Mouse (Mus musculus) embryonic facial prominence, embryonic 10.5 days (tissue): ENCODE data around the gene Trappc13. TPM values are rescaled to one million over a fixed set of nuclear protein-coding genes. Genes with fewer than 3 reads are reported as not detected.

Experiments used
- DNase-seq: peaks from one replicate; pipeline ENCODE4 v3.0.0-alpha.2; 2017; ENCODE audit warnings: low spot score
- H3K27ac ChIP-seq: fragments of 300-500 bp; sonication (generic); replicated peaks from 2 replicates; pipeline ENCODE4 v1.5.1; 2016; ENCODE audit warnings: mild to moderate bottlenecking
- H3K27me3 ChIP-seq: fragments of 300-500 bp; sonication (generic); replicated peaks from 2 replicates; pipeline ENCODE4 v1.6.1; 2016; ENCODE audit warnings: low read depth, mild to moderate bottlenecking; ENCODE audit not compliant: poor library complexity, severe bottlenecking
- H3K36me3 ChIP-seq: fragments of 300-500 bp; sonication (generic); replicated peaks from 2 replicates; pipeline ENCODE4 v1.6.1; 2016; ENCODE audit warnings: mild to moderate bottlenecking, moderate library complexity
- H3K4me1 ChIP-seq: fragments of 300-500 bp; sonication (generic); 2 replicates; pipeline ENCODE4 v1.6.1; 2016
- H3K4me3 ChIP-seq: fragments of 300-500 bp; sonication (generic); 2 replicates; pipeline ENCODE4 v1.5.1; 2016; ENCODE audit warnings: mild to moderate bottlenecking, moderate library complexity
- H3K9me3 ChIP-seq: fragments of 300-500 bp; sonication (generic); 2 replicates; pipeline ENCODE4 v1.6.1; 2016; ENCODE audit warnings: mild to moderate bottlenecking
- WGBS: fragments of 180-500 bp; shearing (Covaris S2); methylation state at CpG from one replicate; pipeline ENCODE4 v1.1.7; 2016; 5-methylcytosine and 5-hydroxymethylcytosine counted together
- polyA plus RNA-seq: library from polyadenylated mRNA; unstranded; fragments of >200 nt; fragmentation: Nextera tagmentation; extraction: Ambion mirVana; gene quantifications from 2 replicates; pipeline ENCODE4 v1.2.1, GENCODE M21; 2016

Trappc13 gene
- polyA plus RNA-seq, 1 experiment from 2014 or later, result 74.9 TPM

GRCm38 (mm10) chr13:104154180-104154579 lies 24.1 kb downstream of the Trappc13 start:
- 95% methylated on average over 5 of the region's 5 CpGs for WGBS
- peaks cover 69% of the 10 kb centered on the region for H3K36me3 ChIP-seq
- H3K9me3 ChIP-seq, result no peaks in the 10 kb centered on the region
- no peak for DNase-seq
- no peak overlapping the region for H3K4me3 ChIP-seq
- H3K4me1 ChIP-seq, result no peaks in the 10 kb centered on the region
- no peaks in the 10 kb centered on the region for H3K27me3 ChIP-seq
- no peak overlapping the region for H3K27ac ChIP-seq

- Histone ChIP-seq H3K36me3 (peaks cover 92% of the 10 kb centered on the region), H3K9me3 (no peaks in the 10 kb centered on the region), H3K4me1 (no peaks in the 10 kb centered on the region), H3K4me3 (no peak overlapping the region), H3K27me3 (no peaks in the 10 kb centered on the region), H3K27ac (no peak overlapping the region)
- DNase-seq, result no peak
- 91% methylated on average over 3 of the region's 3 CpGs for WGBS
Measured at GRCm38 (mm10) chr13:104145646-104146045, 32.6 kb downstream of the Trappc13 start.

GRCm38 (mm10) chr13:104144871-104145270 lies 33.4 kb downstream of the Trappc13 start:
- Histone ChIP-seq H3K27ac (no peak overlapping the region), H3K4me3 (no peak overlapping the region), H3K9me3 (no peaks in the 10 kb centered on the region), H3K36me3 (peaks cover 99% of the 10 kb centered on the region), H3K4me1 (no peaks in the 10 kb centered on the region), H3K27me3 (no peaks in the 10 kb centered on the region)
- DNase-seq, result no peak
- 84% methylated on average over 9 of the region's 9 CpGs for WGBS

GRCm38 (mm10) chr13:104139369-104140209 lies 38.7 kb downstream of the Trappc13 start:
- no peaks in the 10 kb centered on the region for H3K27me3 ChIP-seq
- peaks cover 67% of the 10 kb centered on the region for H3K36me3 ChIP-seq
- no peak overlapping the region for H3K27ac ChIP-seq
- H3K4me3 ChIP-seq, result no peak overlapping the region
- no peaks in the 10 kb centered on the region for H3K4me1 ChIP-seq
- DNase-seq, result peak; percentile 78
- WGBS, result 46% methylated on average over 13 of the region's 13 CpGs
- H3K9me3 ChIP-seq, result no peaks in the 10 kb centered on the region

GRCm38 (mm10) chr13:104134510-104135085 lies 43.7 kb downstream of the Trappc13 start:
- Histone ChIP-seq H3K9me3 (no peaks in the 10 kb centered on the region), H3K27ac (no peak overlapping the region), H3K36me3 (peaks cover 18% of the 10 kb centered on the region), H3K4me3 (no peak overlapping the region), H3K27me3 (no peaks in the 10 kb centered on the region), H3K4me1 (no peaks in the 10 kb centered on the region)
- 84% methylated on average over 4 of the region's 4 CpGs for WGBS
- no peak for DNase-seq

- peaks cover 15% of the 10 kb centered on the region for H3K36me3 ChIP-seq
- no peak overlapping the region for H3K27ac ChIP-seq
- H3K4me3 ChIP-seq, result no peak overlapping the region
- H3K27me3 ChIP-seq, result no peaks in the 10 kb centered on the region
- 91% methylated on average over 2 of the region's 2 CpGs for WGBS
- no peaks in the 10 kb centered on the region for H3K4me1 ChIP-seq
- DNase-seq, result no peak
- H3K9me3 ChIP-seq, result no peaks in the 10 kb centered on the region
Measured at GRCm38 (mm10) chr13:104132561-104132960, 45.7 kb downstream of the Trappc13 start.

- 93% methylated on average over 20 of the region's 20 CpGs for WGBS
- Histone ChIP-seq H3K27me3 (no peaks in the 10 kb centered on the region), H3K4me1 (0 out of 2 replicates have a peak, but pooled peaks cover 3% of the 10 kb centered on the region), H3K9me3 (no peaks in the 10 kb centered on the region), H3K27ac (no peak overlapping the region), H3K36me3 (peaks cover 11% of the 10 kb centered on the region), H3K4me3 (no peak overlapping the region)
- DNase-seq, result no peak
Measured at GRCm38 (mm10) chr13:104123662-104124381, 54.4 kb downstream of the Trappc13 start.

- no peaks in the 10 kb centered on the region for H3K27me3 ChIP-seq
- no peak overlapping the region for H3K4me3 ChIP-seq
- H3K4me1 ChIP-seq, result 0 out of 2 replicates have a peak, but pooled peaks cover 3% of the 10 kb centered on the region
- no peak for DNase-seq
- WGBS, result 74% methylated on average over 17 of the region's 17 CpGs
- H3K36me3 ChIP-seq, result peaks cover 18% of the 10 kb centered on the region
- no peaks in the 10 kb centered on the region for H3K9me3 ChIP-seq
- no peak overlapping the region for H3K27ac ChIP-seq
Measured at GRCm38 (mm10) chr13:104122078-104122840, 56.0 kb downstream of the Trappc13 start.

- H3K27me3 ChIP-seq, result no peaks in the 10 kb centered on the region
- no peak for DNase-seq
- WGBS, result 90% methylated on average over 2 of the region's 2 CpGs
- no peak overlapping the region for H3K4me3 ChIP-seq
- H3K36me3 ChIP-seq, result peaks cover 19% of the 10 kb centered on the region
- no peak overlapping the region for H3K27ac ChIP-seq
- H3K9me3 ChIP-seq, result no peaks in the 10 kb centered on the region
- peaks cover 13% of the 10 kb centered on the region for H3K4me1 ChIP-seq
Measured at GRCm38 (mm10) chr13:104114827-104115226, 63.4 kb downstream of the Trappc13 start.

- whole genome bisulfite sequencing, result 94% methylated on average over 4 of the region's 4 CpGs
- DNase-seq, result no peak
- Histone ChIP-seq H3K4me1 (peaks cover 18% of the 10 kb centered on the region), H3K4me3 (no peak overlapping the region), H3K27me3 (no peaks in the 10 kb centered on the region), H3K9me3 (no peaks in the 10 kb centered on the region), H3K27ac (no peak overlapping the region), H3K36me3 (peaks cover 12% of the 10 kb centered on the region)
Measured at GRCm38 (mm10) chr13:104113782-104114181, 64.5 kb downstream of the Trappc13 start.

- H3K4me1 ChIP-seq, result peaks cover 22% of the 10 kb centered on the region
- 36% methylated on average over 12 of the region's 12 CpGs for WGBS
- DNase-seq, result no peak
- no peaks in the 10 kb centered on the region for H3K27me3 ChIP-seq
- no peak overlapping the region for H3K4me3 ChIP-seq
- H3K36me3 ChIP-seq, result peaks cover 7% of the 10 kb centered on the region; the same call in 1 of the 2 replicates
- H3K27ac ChIP-seq, result no peak overlapping the region
- H3K9me3 ChIP-seq, result no peaks in the 10 kb centered on the region
Measured at GRCm38 (mm10) chr13:104112266-104112900, 65.9 kb downstream of the Trappc13 start.

GRCm38 (mm10) chr13:104110526-104110925 lies 67.7 kb downstream of the Trappc13 start:
- Histone ChIP-seq H3K4me1 (peaks cover 22% of the 10 kb centered on the region), H3K27me3 (no peaks in the 10 kb centered on the region), H3K4me3 (peak overlapping the region; percentile 88), H3K36me3 (peaks cover 1% of the 10 kb centered on the region; the same call in 1 of the 2 replicates), H3K9me3 (no peaks in the 10 kb centered on the region), H3K27ac (no peak overlapping the region)
- DNase-seq, result no peak
- 55% methylated on average over 7 of the region's 7 CpGs for WGBS
